In genomic region chr16:58523044-58523859, GRCm38 (mm10) we compare ENCODE assay signal across 8 mouse cellular contexts. TPM values are rescaled to one million over a fixed set of nuclear protein-coding genes. Genes with fewer than 3 reads are reported as not detected.
A peak's percentile ranks its signal among the peaks of the same experiment; 100 is the strongest.
DNase-seq lines count a peak whose midpoint lies in the region; ATAC-seq and TF ChIP-seq lines count a peak whose summit lies in the region.

No protein-coding gene starts in this region.

- H3K36me3 ChIP-seq in erythroblast, embryonic 14.5 days (ENCODE audit: control insufficient read depth) = peaks cover 8% of the 10 kb centered on the region
- no peaks in the 10 kb centered on the region for H3K36me3 ChIP-seq in heart, embryonic 12.5 days
- H3K36me3 ChIP-seq in kidney, embryonic 15.5 days = no peaks in the 10 kb centered on the region
- H3K36me3 ChIP-seq in lung, embryonic 14.5 days (ENCODE audit: insufficient read depth) = no peaks in the 10 kb centered on the region

- H3K4me3 ChIP-seq in erythroblast, embryonic 14.5 days (replicated peaks) = peak overlapping the region; percentile 99
- peak overlapping the region; percentile 72 for H3K4me3 ChIP-seq in heart, embryonic 12.5 days
- H3K4me3 ChIP-seq in kidney, embryonic 15.5 days (replicated peaks) = peak overlapping the region; percentile 90
- peak overlapping the region; percentile 81 for H3K4me3 ChIP-seq in lung, embryonic 14.5 days (ENCODE audit: low read depth, low read length)

- H3K4me1 ChIP-seq in erythroblast, embryonic 14.5 days (ENCODE audit: control insufficient read depth) = peaks cover 90% of the 10 kb centered on the region
- peaks cover 15% of the 10 kb centered on the region for H3K4me1 ChIP-seq in heart, embryonic 12.5 days (replicated peaks)
- peaks cover 14% of the 10 kb centered on the region; the same call in 1 of the 2 replicates for H3K4me1 ChIP-seq in kidney, embryonic 15.5 days
- H3K4me1 ChIP-seq in lung, embryonic 14.5 days (ENCODE audit: insufficient read depth) = no peaks in the 10 kb centered on the region; the same call in 1 of the 2 replicates

- peak overlapping the region; percentile 84 for H3K9ac ChIP-seq in heart, embryonic 12.5 days
- H3K9ac ChIP-seq in kidney, embryonic 15.5 days = peak overlapping the region; percentile 94
- peak overlapping the region; percentile 86 for H3K9ac ChIP-seq in lung, embryonic 14.5 days

- H3K27ac ChIP-seq in heart, embryonic 12.5 days (ENCODE audit: poor library complexity, severe bottlenecking) = peak overlapping the region; percentile 82
- peak overlapping the region; percentile 96 for H3K27ac ChIP-seq in kidney, embryonic 15.5 days
- peak overlapping the region; percentile 83 for H3K27ac ChIP-seq in lung, embryonic 14.5 days (ENCODE audit: low read depth)

- peak overlapping the region; percentile 79 for H3K4me2 ChIP-seq in heart, embryonic 12.5 days
- H3K4me2 ChIP-seq in kidney, embryonic 15.5 days = peak overlapping the region; percentile 85
- peak overlapping the region; percentile 88 for H3K4me2 ChIP-seq in lung, embryonic 14.5 days

- no peaks in the 10 kb centered on the region for H3K27me3 ChIP-seq in erythroblast, embryonic 14.5 days (ENCODE audit: control insufficient read depth)
- no peaks in the 10 kb centered on the region for H3K27me3 ChIP-seq in heart, embryonic 12.5 days (replicated peaks)
- no peaks in the 10 kb centered on the region for H3K27me3 ChIP-seq in kidney, embryonic 15.5 days
- H3K27me3 ChIP-seq in lung, embryonic 14.5 days (ENCODE audit: insufficient read depth, low read length) = no peaks in the 10 kb centered on the region

- no peaks in the 10 kb centered on the region for H3K9me3 ChIP-seq in erythroblast, embryonic 14.5 days (ENCODE audit: control insufficient read depth, low read length)
- H3K9me3 ChIP-seq in heart, embryonic 12.5 days (replicated peaks) = no peaks in the 10 kb centered on the region
- H3K9me3 ChIP-seq in kidney, embryonic 15.5 days (replicated peaks) = 0 out of 2 replicates have a peak, but pooled peaks cover 6% of the 10 kb centered on the region
- H3K9me3 ChIP-seq in lung, embryonic 14.5 days (ENCODE audit: low read depth, low read length) = no peaks in the 10 kb centered on the region

- TF ChIP-seq CTCF in lung, embryonic 14.5 days (IDR thresholded peaks at IDR 0.05; ENCODE audit: low read depth) = no peak

- peak; percentile 57 to 61 for DNase-seq in CD8-positive naive resting alpha-beta T cell, adult 2 months (ENCODE audit: low read depth in 2 of 2, low spot score in 2 of 2)
- DNase-seq in brain, adult 2 months (ENCODE audit: low read depth, low spot score) = peak; percentile 54
- peak; percentile 80 for DNase-seq in lung, embryonic 14.5 days
- peak; percentile 34 to 38 for DNase-seq in thymus, adult 18-20 months

- WGBS in heart, embryonic 12.5 days = under 1% methylated on average over 58 of the region's 58 CpGs
- under 1% methylated on average over 57 of the region's 58 CpGs for WGBS in kidney, embryonic 15.5 days
- WGBS in lung, embryonic 14.5 days = under 1% methylated on average over 58 of the region's 58 CpGs

- peak; percentile 83 for ATAC-seq in heart, embryonic 12.5 days (ENCODE audit: insufficient number of reproducible peaks, low FRiP score)
- ATAC-seq in kidney, embryonic 15.5 days (replicated peaks; ENCODE audit: low FRiP score) = peak; percentile 93
- ATAC-seq in lung, embryonic 14.5 days (ENCODE audit: insufficient read depth) = peak; percentile 92
- ATAC-seq in neutrophil, adult 5-6 weeks (ENCODE audit: extremely low read depth, insufficient number of reproducible peaks, low FRiP score, poor library complexity, severe bottlenecking) = peak; percentile 74

RNA-seq across cellular contexts. Expression of gene St3gal6, which starts 0.8 kb away (rescaled TPM):
- polyA plus RNA-seq in erythroblast, embryonic 14.5 days (2012) = 10.4 and 11.5 TPM in 2 replicates
- polyA plus RNA-seq in heart, embryonic 12.5 days (2016; fragmentation: Nextera tagmentation; extraction: Ambion mirVana) = 15.9 and 18.2 TPM in 2 replicates
- polyA plus RNA-seq in kidney, embryonic 15.5 days (2015; fragmentation: Nextera tagmentation; extraction: Ambion mirVana) = 71.9 and 75.2 TPM in 2 replicates
- 26.6 and 30.2 TPM in 2 replicates for polyA plus RNA-seq in lung, embryonic 14.5 days (2014; fragmentation: Nextera tagmentation; extraction: Ambion mirVana)
- total RNA-seq in neutrophil, adult 5-6 weeks (2017) = 190 and 210 TPM in 2 replicates

Comparison
In these comparisons a context has a peak if more than half of its experiments do, and no peak if none do; other contexts are left out.
1. Peak in every context shown above with its lines: DNase-seq, ATAC-seq, H3K4me3 ChIP-seq and H3K27ac ChIP-seq.